Mouse (Mus musculus) limb, embryonic 11.5 days (tissue): ENCODE results near the gene Vax2. TPM values are rescaled to one million over a fixed set of nuclear protein-coding genes. Genes with fewer than 3 reads are reported as not detected.

ENCODE experiments used
- ATAC-seq: fragments of 200-750 bp; cut with Nextera tagmentation; 2 replicates; pipeline ENCODE4 v1.8.0; 2017; ENCODE audit warnings: low read depth; ENCODE audit not compliant: insufficient number of reproducible peaks, low FRiP score, low TSS enrichment
- DNase-seq: peaks from one replicate; pipeline ENCODE4 v3.0.0-alpha.2; 2015; ENCODE audit warnings: low spot score
- H3K27ac ChIP-seq: fragments of 300-500 bp; sonication (generic); replicated peaks from 2 replicates; pipeline ENCODE4 v1.5.1; 2014; ENCODE audit warnings: low read depth, mild to moderate bottlenecking, low read length
- H3K27me3 ChIP-seq: fragments of 300-500 bp; sonication (generic); 2 replicates; pipeline ENCODE4 v1.6.1; 2014; ENCODE audit warnings: mild to moderate bottlenecking, low read length, mixed read lengths; ENCODE audit not compliant: control insufficient read depth, insufficient read depth
- H3K36me3 ChIP-seq: fragments of 300-500 bp; sonication (generic); 2 replicates; pipeline ENCODE4 v1.6.1; 2014; ENCODE audit warnings: mild to moderate bottlenecking, low read length, moderate library complexity, mixed read lengths; ENCODE audit not compliant: control insufficient read depth, insufficient read depth
- H3K4me1 ChIP-seq: fragments of 300-500 bp; sonication (generic); 2 replicates; pipeline ENCODE4 v1.6.1; 2014; ENCODE audit warnings: low read length, mixed read lengths; ENCODE audit not compliant: control insufficient read depth, insufficient read depth
- H3K4me2 ChIP-seq: fragments of 300-500 bp; sonication (generic); 2 replicates; pipeline ENCODE4 v1.6.1; 2014; ENCODE audit warnings: low read depth, mild to moderate bottlenecking, moderate library complexity; ENCODE audit not compliant: severe bottlenecking
- H3K4me3 ChIP-seq: fragments of 300-500 bp; sonication (generic); 2 replicates; pipeline ENCODE4 v1.5.1; 2014; ENCODE audit warnings: low read depth, low read length
- H3K9ac ChIP-seq: fragments of 300-500 bp; sonication (generic); 2 replicates; pipeline ENCODE4 v1.6.1; 2014; ENCODE audit warnings: mild to moderate bottlenecking, low read length
- H3K9me3 ChIP-seq: fragments of 300-500 bp; sonication (generic); 2 replicates; pipeline ENCODE4 v1.6.1; 2016; ENCODE audit warnings: low read length; ENCODE audit not compliant: control insufficient read depth
- WGBS: fragments of 180-500 bp; shearing (Covaris S2); extraction: QIAGEN DNeasy Blood & Tissue Kit; methylation state at CpG from one replicate; pipeline ENCODE4 v1.1.7; 2014; 5-methylcytosine and 5-hydroxymethylcytosine counted together
- polyA plus RNA-seq: library from polyadenylated mRNA; unstranded; fragments of >200 nt; fragmentation: Nextera tagmentation; extraction: Ambion mirVana; gene quantifications from 2 replicates; pipeline ENCODE4 v1.2.1, GENCODE M21; 2014

Gene Vax2
- polyA plus RNA-seq, 1 experiment from 2014 or later, result 1.5 TPM

DNA sequence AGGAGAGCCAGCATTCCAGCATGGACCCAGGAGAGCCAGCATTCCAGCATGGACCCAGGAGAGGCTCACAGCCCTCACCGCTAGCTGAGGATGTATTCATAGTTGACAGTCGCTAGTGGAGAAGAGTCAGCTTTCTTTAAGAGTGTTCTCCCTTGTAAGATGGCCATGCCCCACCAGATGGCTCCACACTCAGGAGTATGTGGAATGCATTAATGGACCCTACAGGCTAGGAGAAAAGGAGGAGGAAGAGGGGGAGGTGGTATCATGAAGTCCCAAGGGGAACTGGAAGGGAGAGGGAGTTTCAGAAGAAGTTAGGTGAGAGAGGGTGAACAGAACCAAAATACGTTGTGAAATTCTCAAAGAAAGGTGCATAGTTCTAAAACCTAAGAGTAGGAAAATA lies 15.3 kb upstream of the Vax2 start:
- Histone ChIP-seq H3K27ac (no peak overlapping the region), H3K36me3 (no peaks in the 10 kb centered on the region), H3K4me1 (no peaks in the 10 kb centered on the region), H3K4me3 (no peak overlapping the region), H3K4me2 (no peak overlapping the region), H3K9me3 (no peaks in the 10 kb centered on the region), H3K9ac (no peak overlapping the region), H3K27me3 (peaks cover 88% of the 10 kb centered on the region)
- DNase-seq (no peak), ATAC-seq (no peak)
- 2% methylated on average over 3 of the region's 3 CpGs for WGBS

DNA sequence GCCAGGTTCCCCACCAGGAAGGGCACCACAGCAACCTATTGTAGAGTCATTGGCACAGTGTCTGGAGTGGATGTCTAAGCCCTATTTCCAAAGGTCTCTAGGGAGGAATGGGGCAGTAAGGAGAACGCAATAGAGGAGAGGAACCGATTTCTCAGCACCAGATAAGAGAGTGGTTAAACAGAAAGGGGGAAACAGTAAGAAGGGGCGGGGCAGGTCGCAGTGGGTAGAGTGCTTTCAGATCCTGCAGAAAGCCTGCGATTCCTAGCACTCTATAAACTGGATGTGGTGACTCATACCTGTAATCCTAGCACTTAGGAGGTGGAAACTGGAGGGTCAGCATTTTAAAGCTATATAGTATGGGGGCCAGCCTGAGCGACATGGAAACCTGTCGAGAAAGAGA lies 14.4 kb upstream of the Vax2 start:
- Histone ChIP-seq H3K9me3 (no peaks in the 10 kb centered on the region), H3K27ac (no peak overlapping the region), H3K9ac (no peak overlapping the region), H3K4me3 (no peak overlapping the region), H3K4me2 (no peak overlapping the region), H3K27me3 (peaks cover 87% of the 10 kb centered on the region), H3K4me1 (no peaks in the 10 kb centered on the region), H3K36me3 (no peaks in the 10 kb centered on the region)
- ATAC-seq (0 out of 2 replicates have a peak, but pooled peaks have one; percentile 47), DNase-seq (no peak)
- WGBS, result 0% methylated on average over 7 of the region's 7 CpGs

DNA sequence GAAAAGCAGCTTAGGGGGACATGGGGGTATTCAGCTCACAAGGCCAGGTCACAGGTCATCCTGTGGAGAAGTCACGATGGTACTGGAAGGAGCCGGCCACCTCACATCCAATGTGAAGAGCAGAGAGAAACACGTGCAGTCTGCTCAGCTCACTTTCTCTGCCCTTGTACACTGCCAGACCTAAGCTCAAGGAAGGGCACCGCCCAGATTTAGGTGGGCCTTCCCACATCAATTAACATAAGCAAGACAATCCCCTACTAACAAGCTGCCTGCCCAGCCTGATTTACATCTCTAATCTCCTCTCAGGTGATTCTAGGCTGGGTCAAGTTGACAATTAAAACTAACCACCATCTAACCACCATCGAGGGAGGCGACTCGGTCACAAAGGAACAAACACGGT lies 13.1 kb upstream of the Vax2 start:
- WGBS, result 2% methylated on average over 8 of the region's 8 CpGs
- 0 out of 2 replicates have a peak, but pooled peaks cover 4% of the 10 kb centered on the region for H3K4me1 ChIP-seq
- ATAC-seq (no peak), DNase-seq (no peak)
- no peak overlapping the region for H3K9ac ChIP-seq
- H3K4me2 ChIP-seq, result no peak overlapping the region
- H3K36me3 ChIP-seq, result no peaks in the 10 kb centered on the region
- no peak overlapping the region for H3K4me3 ChIP-seq
- H3K27ac ChIP-seq, result no peak overlapping the region
- peaks cover 88% of the 10 kb centered on the region for H3K27me3 ChIP-seq
- H3K9me3 ChIP-seq, result no peaks in the 10 kb centered on the region

DNA sequence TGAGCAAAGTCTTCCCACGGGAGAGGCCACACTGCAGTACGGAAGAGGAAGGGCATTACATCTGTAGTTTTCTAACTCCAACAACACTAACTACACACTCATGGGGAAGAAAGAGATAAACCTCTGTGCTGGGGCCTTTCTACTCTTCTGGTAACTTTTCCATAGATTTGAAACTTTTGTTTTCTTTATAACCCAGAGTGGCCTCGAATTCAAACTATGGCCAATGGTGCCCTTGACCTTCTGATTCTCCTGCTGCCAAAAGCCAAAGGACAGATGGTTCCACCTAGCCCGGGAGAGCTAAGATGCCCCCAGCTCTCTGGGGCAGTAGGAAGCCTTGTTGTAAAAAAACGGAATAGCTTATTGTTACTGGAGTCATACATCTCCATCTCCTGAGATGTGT lies 11.1 kb upstream of the Vax2 start:
- WGBS, result 2% methylated on average over 5 of the region's 5 CpGs

DNA sequence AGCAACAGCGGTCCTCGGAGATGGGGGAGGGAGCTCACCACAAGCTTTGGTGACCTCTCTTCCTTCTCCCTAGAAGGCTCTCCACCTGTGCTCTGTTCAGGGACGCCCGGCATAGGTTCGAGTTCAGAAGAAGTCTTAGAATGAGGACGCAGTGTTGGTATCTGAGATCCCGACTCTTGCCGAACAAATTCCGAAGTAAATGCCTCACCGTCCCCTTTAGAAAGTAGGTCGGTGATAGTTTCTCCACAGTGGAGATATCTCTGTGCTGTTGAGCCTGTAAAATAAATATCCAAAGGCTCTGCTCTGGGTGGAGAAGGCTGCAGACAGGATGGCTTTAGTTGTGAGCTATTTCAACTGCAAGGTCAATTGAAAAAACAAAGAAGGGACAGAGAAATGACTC lies 10.1 kb upstream of the Vax2 start:
- H3K27ac ChIP-seq, result no peak overlapping the region
- no peak overlapping the region for H3K4me3 ChIP-seq
- ATAC-seq, result no peak
- 0 out of 2 replicates have a peak, but pooled peaks cover 4% of the 10 kb centered on the region for H3K4me1 ChIP-seq
- WGBS, result 1% methylated on average over 11 of the region's 11 CpGs
- no peaks in the 10 kb centered on the region for H3K9me3 ChIP-seq
- H3K27me3 ChIP-seq, result peaks cover 87% of the 10 kb centered on the region
- no peak overlapping the region for H3K4me2 ChIP-seq
- H3K36me3 ChIP-seq, result no peaks in the 10 kb centered on the region
- DNase-seq, result peak; percentile 46
- no peak overlapping the region for H3K9ac ChIP-seq

More for the DNA sequence above, 11.1 kb upstream of the Vax2 start:
- Histone ChIP-seq H3K4me1 (0 out of 2 replicates have a peak, but pooled peaks cover 4% of the 10 kb centered on the region), H3K4me2 (no peak overlapping the region), H3K27ac (no peak overlapping the region), H3K4me3 (no peak overlapping the region), H3K36me3 (no peaks in the 10 kb centered on the region), H3K27me3 (peaks cover 87% of the 10 kb centered on the region), H3K9ac (no peak overlapping the region), H3K9me3 (no peaks in the 10 kb centered on the region)
- ATAC-seq (no peak), DNase-seq (no peak)

DNA sequence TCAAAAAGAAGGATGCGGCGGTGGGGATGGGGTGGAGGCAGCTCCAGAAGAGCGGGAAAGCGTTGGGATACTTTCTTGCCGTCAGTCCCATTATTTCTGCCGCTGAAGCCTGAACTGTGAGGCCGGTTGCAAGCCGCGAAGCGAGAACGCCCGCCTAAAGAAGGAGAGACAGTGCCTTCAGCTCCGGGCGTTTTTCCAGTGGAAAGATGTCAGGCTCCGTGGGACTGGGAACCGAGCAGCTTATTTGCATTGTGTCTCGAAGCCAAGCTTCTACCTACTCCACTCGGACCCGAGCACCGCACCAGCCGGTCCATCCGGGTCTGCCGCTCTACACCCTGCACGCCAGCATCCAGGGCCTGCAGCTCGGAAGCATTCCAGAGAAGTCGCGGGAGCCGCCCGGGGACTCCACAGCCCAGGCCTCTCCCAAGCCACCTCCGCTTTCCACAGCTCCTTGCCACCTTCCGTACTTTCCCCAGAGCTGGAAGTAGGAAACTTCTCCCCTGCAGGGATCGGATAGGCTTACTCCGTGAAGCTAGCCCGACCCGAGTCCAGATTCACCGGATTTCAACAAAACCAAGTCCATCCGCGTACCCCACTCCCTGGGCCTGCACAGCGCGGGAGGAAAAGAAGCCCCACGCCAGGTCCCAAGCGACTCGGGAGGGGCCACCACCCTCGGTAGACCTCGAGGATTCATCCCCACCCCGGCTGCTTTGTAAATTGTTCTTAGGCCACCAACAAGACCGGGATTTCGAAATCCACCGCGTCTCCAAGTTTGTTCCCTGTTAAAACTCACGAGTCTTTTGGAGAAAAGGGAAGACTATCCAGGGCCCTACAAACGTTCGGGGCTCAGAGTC lies 8.7 kb upstream of the Vax2 start:
- Histone ChIP-seq H3K9ac (no peak overlapping the region; the same call in 1 of the 2 replicates), H3K27me3 (peaks cover 87% of the 10 kb centered on the region), H3K27ac (no peak overlapping the region), H3K4me1 (peaks cover 10% of the 10 kb centered on the region; the same call in 1 of the 2 replicates), H3K4me2 (peak overlapping the region; percentile 29), H3K9me3 (no peaks in the 10 kb centered on the region), H3K4me3 (peak overlapping the region; percentile 15), H3K36me3 (no peaks in the 10 kb centered on the region)
- ATAC-seq, result peak; percentile 65; the same call in 1 of the 2 replicates
- peak; percentile 79 for DNase-seq
- under 1% methylated on average over 53 of the region's 53 CpGs for WGBS

DNA sequence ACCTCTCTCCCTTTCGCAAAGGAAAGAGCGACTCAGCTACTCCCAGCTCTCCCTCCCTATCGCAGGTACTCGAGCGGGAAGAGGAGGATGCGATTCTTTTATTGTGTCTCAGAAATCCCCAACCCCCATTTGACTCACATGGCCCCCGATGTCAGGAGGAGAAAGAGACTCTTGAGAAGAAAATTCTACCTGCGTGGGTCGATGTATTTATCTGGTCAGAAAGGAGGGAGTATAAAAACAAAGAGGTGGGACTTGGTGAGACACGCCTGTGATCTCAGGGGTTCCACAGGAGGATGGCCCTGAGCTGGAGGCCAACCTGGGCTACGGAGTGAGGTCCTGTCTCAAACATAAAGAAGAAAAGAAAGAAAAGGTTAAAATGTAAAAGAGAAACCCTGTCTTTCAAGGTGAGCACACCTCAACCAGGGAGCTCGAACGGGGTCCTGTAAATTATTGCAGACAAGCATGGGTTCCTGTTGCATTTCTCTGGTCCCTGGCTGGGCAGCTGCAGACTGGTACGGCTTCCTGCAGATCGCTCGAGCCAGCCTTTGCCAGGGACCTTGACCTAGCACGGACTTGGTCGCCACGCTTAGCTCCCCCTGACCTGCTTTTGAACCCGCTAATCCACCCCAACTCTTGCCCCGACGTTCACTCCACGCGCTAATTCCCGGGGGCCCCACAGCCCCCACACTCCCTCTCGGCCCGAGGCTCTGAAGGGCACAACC lies 7.9 kb upstream of the Vax2 start:
- Histone ChIP-seq H3K9ac (no peak overlapping the region), H3K36me3 (no peaks in the 10 kb centered on the region), H3K27ac (no peak overlapping the region), H3K27me3 (peaks cover 85% of the 10 kb centered on the region), H3K9me3 (no peaks in the 10 kb centered on the region), H3K4me1 (peaks cover 10% of the 10 kb centered on the region; the same call in 1 of the 2 replicates), H3K4me2 (no peak overlapping the region), H3K4me3 (no peak overlapping the region)
- ATAC-seq (no peak), DNase-seq (peak; percentile 56)
- 1% methylated on average over 27 of the region's 27 CpGs for WGBS

DNA sequence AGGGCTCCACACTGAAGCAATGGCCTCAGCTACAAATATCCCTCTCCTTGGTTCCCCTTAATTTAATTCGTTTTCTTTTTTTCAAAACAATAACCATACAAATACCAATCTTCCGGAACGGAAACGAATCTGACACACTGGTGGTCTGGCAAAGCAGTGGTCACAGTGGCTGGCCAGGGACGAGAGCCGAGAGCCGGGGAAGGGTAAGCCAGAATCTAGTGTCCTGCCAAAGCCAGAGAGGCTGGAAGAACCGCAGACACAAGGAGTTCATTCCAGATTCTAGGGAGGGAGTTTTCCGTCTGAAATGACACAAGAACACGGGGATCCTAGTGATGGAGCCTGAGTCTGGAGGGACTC lies 7.4 kb upstream of the Vax2 start:
- Histone ChIP-seq H3K36me3 (no peaks in the 10 kb centered on the region), H3K27me3 (peaks cover 86% of the 10 kb centered on the region), H3K4me3 (no peak overlapping the region), H3K9me3 (no peaks in the 10 kb centered on the region), H3K4me1 (peaks cover 10% of the 10 kb centered on the region; the same call in 1 of the 2 replicates), H3K4me2 (no peak overlapping the region), H3K9ac (no peak overlapping the region), H3K27ac (no peak overlapping the region)
- ATAC-seq (no peak), DNase-seq (peak; percentile 61)
- 2% methylated on average over 10 of the region's 10 CpGs for WGBS
